8 mouse cellular contexts compared by ENCODE assay signal in genomic region chr17:56717363-56718058, GRCm38 (mm10). TPM values are rescaled to one million over a fixed set of nuclear protein-coding genes. Genes with fewer than 3 reads are reported as not detected.
A peak's percentile ranks its signal among the peaks of the same experiment; 100 is the strongest.
DNase-seq lines count a peak whose midpoint lies in the region; ATAC-seq and TF ChIP-seq lines count a peak whose summit lies in the region.

Gene Ndufa11 (plus strand): TSS chr17:56717767.
Gene Vmac (minus strand): TSS chr17:56718022.

- peak within 1 kb of the TSS; percentile 91 for H3K9ac ChIP-seq in forebrain, embryonic 12.5 days
- peak within 1 kb of the TSS; percentile 93 for H3K9ac ChIP-seq in heart, postnatal 0 days (replicated peaks; ENCODE audit: low read depth, low read length)
- H3K9ac ChIP-seq in liver, embryonic 16.5 days (ENCODE audit: low read depth, low read length), result peak within 1 kb of the TSS; percentile 85
- H3K9ac ChIP-seq in neural tube, embryonic 13.5 days, result peak within 1 kb of the TSS; percentile 92

- peak within 1 kb of the TSS; percentile 85 for H3K27ac ChIP-seq in forebrain, embryonic 12.5 days
- H3K27ac ChIP-seq in heart, postnatal 0 days (ENCODE audit: low read depth), result peak within 1 kb of the TSS; percentile 84
- peak within 1 kb of the TSS; percentile 84 for H3K27ac ChIP-seq in liver, embryonic 16.5 days (ENCODE audit: low read length)
- H3K27ac ChIP-seq in neural tube, embryonic 13.5 days (replicated peaks), result peak within 1 kb of the TSS; percentile 88
- H3K27ac ChIP-seq in testis, adult 2 months (ENCODE audit: control insufficient read depth, insufficient read depth, low read depth, low read length), result peak within 1 kb of the TSS; percentile 77

- H3K4me1 ChIP-seq in E14TG2a.4 (replicated peaks; ENCODE audit: low read depth, low read length), result peaks cover 79% of the 10 kb centered on the region
- peaks cover 31% of the 10 kb centered on the region for H3K4me1 ChIP-seq in forebrain, embryonic 12.5 days
- H3K4me1 ChIP-seq in heart, postnatal 0 days (ENCODE audit: control insufficient read depth, insufficient read depth), result peaks cover 14% of the 10 kb centered on the region
- peaks cover 23% of the 10 kb centered on the region for H3K4me1 ChIP-seq in liver, embryonic 16.5 days (ENCODE audit: control insufficient read depth, low read depth, low read length)
- peaks cover 44% of the 10 kb centered on the region for H3K4me1 ChIP-seq in neural tube, embryonic 13.5 days (replicated peaks)
- H3K4me1 ChIP-seq in testis, adult 2 months (ENCODE audit: control insufficient read depth, insufficient read depth, low read length), result peaks cover 14% of the 10 kb centered on the region

- H3K4me2 ChIP-seq in forebrain, embryonic 12.5 days, result peak within 1 kb of the TSS; percentile 72
- peak within 1 kb of the TSS; percentile 79 for H3K4me2 ChIP-seq in heart, postnatal 0 days (ENCODE audit: low read depth, low read length)
- peak within 1 kb of the TSS; percentile 98 for H3K4me2 ChIP-seq in liver, embryonic 16.5 days (ENCODE audit: low read depth, low read length)
- peak within 1 kb of the TSS; percentile 82 for H3K4me2 ChIP-seq in neural tube, embryonic 13.5 days

- TF ChIP-seq CTCF in E14TG2a.4 (conservative IDR thresholded peaks at IDR 0.05; ENCODE audit: low read length), result no peak
- TF ChIP-seq CTCF in heart, postnatal 0 days (IDR thresholded peaks at IDR 0.05; ENCODE audit: low read depth), result no peak
- no peak for TF ChIP-seq CTCF in testis, adult 2 months (IDR thresholded peaks at IDR 0.05; ENCODE audit: control insufficient read depth, insufficient read depth, insufficient replicate concordance, low read depth, low read length)

- H3K36me3 ChIP-seq in E14TG2a.4 (ENCODE audit: insufficient read depth, low read length), result peaks cover 70% of the 10 kb centered on the region
- peaks cover 29% of the 10 kb centered on the region for H3K36me3 ChIP-seq in forebrain, embryonic 12.5 days (replicated peaks)
- H3K36me3 ChIP-seq in heart, postnatal 0 days (replicated peaks; ENCODE audit: control insufficient read depth, insufficient read depth, low read length), result peaks cover 14% of the 10 kb centered on the region
- H3K36me3 ChIP-seq in liver, embryonic 16.5 days (ENCODE audit: control insufficient read depth, insufficient read depth), result peaks cover 11% of the 10 kb centered on the region
- H3K36me3 ChIP-seq in neural tube, embryonic 13.5 days, result peaks cover 25% of the 10 kb centered on the region
- H3K36me3 ChIP-seq in testis, adult 2 months (ENCODE audit: control insufficient read depth, insufficient read depth, low read length), result no peaks in the 10 kb centered on the region; the same call in 1 of the 2 replicates

- TF ChIP-seq POLR2A in testis, adult 2 months (IDR thresholded peaks at IDR 0.05; ENCODE audit: control insufficient read depth, low read depth, low read length), result peak; percentile 79

- DNase-seq in c-Kit-positive CD71-positive TER-119-positive erythroid progenitor cells, embryonic 14.5 days (ENCODE audit: low spot score), result peak; percentile 98
- DNase-seq in heart, postnatal 0 days (ENCODE audit: low spot score), result peak; percentile 92
- DNase-seq in kidney, postnatal 4 days, result peak; percentile 99

- under 1% methylated on average over 59 of the region's 59 CpGs for WGBS in forebrain, embryonic 12.5 days
- WGBS in heart, postnatal 0 days, result under 1% methylated on average over 59 of the region's 59 CpGs
- WGBS in liver, embryonic 16.5 days (ENCODE audit: insufficient replicate concordance), result under 1% methylated on average over 59 of the region's 59 CpGs
- under 1% methylated on average over 59 of the region's 59 CpGs for WGBS in neural tube, embryonic 13.5 days

- H3K9me3 ChIP-seq in E14TG2a.4 (ENCODE audit: low read length), result no peaks in the 10 kb centered on the region
- no peaks in the 10 kb centered on the region for H3K9me3 ChIP-seq in forebrain, embryonic 12.5 days
- no peaks in the 10 kb centered on the region for H3K9me3 ChIP-seq in heart, postnatal 0 days (replicated peaks; ENCODE audit: control insufficient read depth, low read length)
- no peaks in the 10 kb centered on the region for H3K9me3 ChIP-seq in liver, embryonic 16.5 days (replicated peaks; ENCODE audit: control insufficient read depth, low read length)
- H3K9me3 ChIP-seq in neural tube, embryonic 13.5 days, result no peaks in the 10 kb centered on the region

- H3K27me3 ChIP-seq in E14TG2a.4 (ENCODE audit: insufficient read depth, low read length), result no peaks in the 10 kb centered on the region
- H3K27me3 ChIP-seq in forebrain, embryonic 12.5 days, result no peaks in the 10 kb centered on the region
- no peaks in the 10 kb centered on the region for H3K27me3 ChIP-seq in heart, postnatal 0 days (ENCODE audit: control insufficient read depth, insufficient read depth, low read length)
- no peaks in the 10 kb centered on the region for H3K27me3 ChIP-seq in liver, embryonic 16.5 days (ENCODE audit: control insufficient read depth, insufficient read depth, low read depth, low read length)
- H3K27me3 ChIP-seq in neural tube, embryonic 13.5 days, result no peaks in the 10 kb centered on the region
- no peaks in the 10 kb centered on the region for H3K27me3 ChIP-seq in testis, adult 2 months (ENCODE audit: control insufficient read depth, insufficient read depth, low read length)

- peak within 1 kb of the TSS; percentile 96 for H3K4me3 ChIP-seq in E14TG2a.4 (replicated peaks; ENCODE audit: low read length)
- H3K4me3 ChIP-seq in forebrain, embryonic 12.5 days (replicated peaks), result peak within 1 kb of the TSS; percentile 82
- peak within 1 kb of the TSS; percentile 77 for H3K4me3 ChIP-seq in heart, postnatal 0 days (ENCODE audit: low read depth, low read length)
- peak within 1 kb of the TSS; percentile 81 for H3K4me3 ChIP-seq in liver, embryonic 16.5 days (ENCODE audit: low read depth, low read length)
- peak within 1 kb of the TSS; percentile 83 for H3K4me3 ChIP-seq in neural tube, embryonic 13.5 days
- H3K4me3 ChIP-seq in testis, adult 2 months (ENCODE audit: control insufficient read depth, low read depth, low read length), result peak within 1 kb of the TSS; percentile 91

- peak; percentile 72 for ATAC-seq in forebrain, embryonic 12.5 days (ENCODE audit: low FRiP score)
- ATAC-seq in heart, postnatal 0 days (ENCODE audit: insufficient read depth, low read depth), result peak; percentile 84
- ATAC-seq in liver, embryonic 16.5 days (ENCODE audit: low read depth), result peak; percentile 75
- peak; percentile 77 for ATAC-seq in neural tube, embryonic 13.5 days (ENCODE audit: low read depth)

- TF ChIP-seq EP300 in heart, postnatal 0 days (IDR thresholded peaks at IDR 0.05; ENCODE audit: low read depth), result peak; percentile 96

RNA-seq across cellular contexts. Expression of gene Ndufa11, which starts in this region (rescaled TPM):
- polyA plus RNA-seq in forebrain, embryonic 12.5 days (2016; fragmentation: Nextera tagmentation; extraction: Ambion mirVana), result 316 and 323 TPM in 2 replicates
- 892 and 948 TPM in 2 replicates for total RNA-seq in heart, postnatal 0 days (2014; rRNA removed; ENCODE audit: low replicate concordance)
- polyA plus RNA-seq in heart, postnatal 0 days (2015; fragmentation: Nextera tagmentation; extraction: Ambion mirVana), result 1,914 and 1,978 TPM in 2 replicates
- 210 and 219 TPM in 2 replicates for polyA plus RNA-seq in liver, embryonic 16.5 days (2015; fragmentation: Nextera tagmentation; extraction: Ambion mirVana)
- polyA plus RNA-seq in neural tube, embryonic 13.5 days (2015; fragmentation: Nextera tagmentation; extraction: Ambion mirVana), result 542 and 575 TPM in 2 replicates
- 135 and 159 TPM in 2 replicates for polyA plus RNA-seq in testis, adult 2 months (2012; rRNA removed)

RNA-seq across cellular contexts. Expression of gene Vmac, which starts in this region (rescaled TPM):
- polyA plus RNA-seq in forebrain, embryonic 12.5 days (2016; fragmentation: Nextera tagmentation; extraction: Ambion mirVana), result 15.3 and 15.9 TPM in 2 replicates
- total RNA-seq in heart, postnatal 0 days (2014; rRNA removed; ENCODE audit: low replicate concordance), result 15.1 and 16.3 TPM in 2 replicates
- 10.7 and 11.0 TPM in 2 replicates for polyA plus RNA-seq in heart, postnatal 0 days (2015; fragmentation: Nextera tagmentation; extraction: Ambion mirVana)
- polyA plus RNA-seq in liver, embryonic 16.5 days (2015; fragmentation: Nextera tagmentation; extraction: Ambion mirVana), result 2.8 and 4.2 TPM in 2 replicates
- 16.3 and 17.5 TPM in 2 replicates for polyA plus RNA-seq in neural tube, embryonic 13.5 days (2015; fragmentation: Nextera tagmentation; extraction: Ambion mirVana)
- 9.2 and 12.4 TPM in 2 replicates for polyA plus RNA-seq in testis, adult 2 months (2012; rRNA removed)

Comparison
In these comparisons a context has a peak if more than half of its experiments do, and no peak if none do; other contexts are left out.
1. Peak in every context shown above with its lines: DNase-seq, ATAC-seq, H3K4me3 ChIP-seq and H3K27ac ChIP-seq.